Mouse (Mus musculus): Measurements from ENCODE around the gene Slc9a3.

DNA sequence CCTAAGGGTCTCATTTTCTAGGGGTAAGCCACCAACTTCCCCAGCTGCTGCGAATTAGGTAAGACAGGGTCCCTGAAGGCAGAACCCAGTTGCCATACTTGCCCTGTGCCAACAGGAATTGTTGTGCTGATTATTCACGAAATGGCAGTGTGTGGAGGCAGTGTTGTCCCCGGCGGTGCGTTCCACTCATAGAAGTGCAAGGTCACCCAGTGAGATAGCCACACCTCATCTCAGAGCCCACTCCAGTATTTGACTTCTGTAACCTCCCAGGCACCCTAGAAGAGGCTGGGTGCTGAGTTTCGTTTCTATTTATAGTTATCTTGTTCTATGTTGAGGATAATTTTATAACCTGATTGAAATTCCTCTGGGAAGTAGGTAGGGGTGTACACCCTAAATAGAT lies 22.3 kb upstream of the Slc9a3 start:
- TF ChIP-seq CTCF (IDR thresholded peaks at IDR 0.05; ENCODE audit: control insufficient read depth, insufficient read depth, low read length): no peak
- TF ChIP-seq POLR2A (IDR thresholded peaks at IDR 0.05; ENCODE audit: borderline replicate concordance, control insufficient read depth, low read depth, low read length): no peak

Data from bone marrow, adult 2 months (tissue).